Mouse (Mus musculus) C2C12 (cell line): ENCODE results near the gene Nol12. TPM values are rescaled to one million over a fixed set of nuclear protein-coding genes. Genes with fewer than 3 reads are reported as not detected.

ENCODE experiments used
- H3K27me3 ChIP-seq: one replicate; pipeline ENCODE4 v1.6.1; 2011; ENCODE audit not compliant: control insufficient read depth, insufficient read depth, insufficient read length
- H3K36me3 ChIP-seq: one replicate; pipeline ENCODE4 v1.6.1; 2011; ENCODE audit not compliant: control insufficient read depth, insufficient read depth
- H3K4me3 ChIP-seq: one replicate; pipeline ENCODE4 v1.5.1; 2011; ENCODE audit warnings: mild to moderate bottlenecking, control low read depth; ENCODE audit not compliant: poor library complexity, insufficient read depth, severe bottlenecking
- H3K79me2 ChIP-seq: one replicate; pipeline ENCODE4 v1.6.1; 2011; ENCODE audit not compliant: control insufficient read depth, insufficient read depth
- H3K79me3 ChIP-seq: one replicate; pipeline ENCODE4 v1.6.1; 2011; ENCODE audit warnings: low read depth, control low read depth
- H3ac ChIP-seq: one replicate; pipeline ENCODE3; 2011; ENCODE audit warnings: low read depth; ENCODE audit not compliant: control insufficient read depth, insufficient read length
- CEBPB ChIP-seq: IDR thresholded peaks from one replicate; pipeline ENCODE4 v1.6.1; 2011; ENCODE audit warnings: low read depth, mild to moderate bottlenecking, control low read depth, moderate library complexity
- CTCF ChIP-seq: IDR thresholded peaks from one replicate; pipeline ENCODE4 v1.5.1; 2011; ENCODE audit not compliant: control insufficient read depth, insufficient read depth, insufficient read length
- FOSL1 ChIP-seq: IDR thresholded peaks from one replicate; pipeline ENCODE4 v1.8.0; 2011; ENCODE audit warnings: mild to moderate bottlenecking, low read length; ENCODE audit not compliant: poor library complexity, insufficient read depth, severe bottlenecking
- MAX ChIP-seq: IDR thresholded peaks from one replicate; pipeline ENCODE4 v1.6.1; 2011; ENCODE audit warnings: mild to moderate bottlenecking, control low read depth
- MYOD1 ChIP-seq: IDR thresholded peaks from one replicate; pipeline ENCODE4 v1.6.1; 2011; ENCODE audit warnings: low read depth; ENCODE audit not compliant: control insufficient read depth, insufficient read length
- MYOG ChIP-seq: IDR thresholded peaks from one replicate; pipeline ENCODE4 v1.6.1; 2011; ENCODE audit not compliant: control insufficient read depth, insufficient read length; ENCODE audit errors: extremely low read depth
- USF1 ChIP-seq: IDR thresholded peaks from one replicate; pipeline ENCODE4 v1.6.1; 2011; ENCODE audit warnings: low read depth, mild to moderate bottlenecking, control low read depth, moderate library complexity
- polyA plus RNA-seq: library from polyadenylated mRNA; unstranded; fragments of >200 nt; fragmentation: generic; extraction: Trizol; gene quantifications from one replicate; pipeline ENCODE4 v1.2.1, GENCODE M21; 2012; ENCODE audit warnings: missing spikeins

Nol12 gene
- polyA plus RNA-seq, 1 experiment = 108 TPM

- peak overlapping the region; percentile 8 for H3ac ChIP-seq
- H3K27me3 ChIP-seq = peaks cover 7% of the 10 kb centered on the region
- no peaks in the 10 kb centered on the region for H3K79me2 ChIP-seq
- TF ChIP-seq CTCF (no peak), CEBPB (no peak), FOSL1 (no peak), MYOD1 (no peak), MAX (peak; percentile 86)
- no peaks in the 10 kb centered on the region for H3K79me3 ChIP-seq
- no peaks in the 10 kb centered on the region for H3K36me3 ChIP-seq
- no peak overlapping the region for H3K4me3 ChIP-seq
Measured at GRCm38 (mm10) chr15:78960088-78960487, 25.4 kb downstream of the Nol12 start.

DNA sequence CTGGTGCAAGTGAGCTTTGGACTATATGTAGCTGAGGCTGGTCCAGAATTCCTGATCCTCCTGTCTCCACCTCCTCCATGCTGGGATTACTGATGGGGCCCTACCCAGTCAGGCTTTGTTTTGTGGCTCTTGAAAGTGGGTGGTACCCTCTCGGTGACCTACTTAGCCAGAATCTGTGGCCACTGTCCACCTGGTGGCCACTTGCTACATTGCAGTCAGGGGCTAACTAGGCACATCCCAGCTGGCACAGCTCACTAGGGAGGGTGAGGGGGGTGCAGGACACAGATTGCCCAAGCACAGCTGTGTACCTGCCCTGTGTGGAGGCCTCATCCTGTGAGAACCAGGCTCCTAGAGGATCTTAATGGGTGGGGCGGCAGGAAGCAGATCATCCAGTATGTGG is 28.2 kb downstream of the Nol12 start:
- H3ac ChIP-seq = no peak overlapping the region
- peak; percentile 89 for TF ChIP-seq CTCF
- no peak for TF ChIP-seq MYOD1
- no peaks in the 10 kb centered on the region for H3K36me3 ChIP-seq

GRCm38 (mm10) chr15:78971626-78972025 is 36.9 kb downstream of the Nol12 start:
- Histone ChIP-seq H3ac (no peak overlapping the region), H3K79me3 (no peaks in the 10 kb centered on the region), H3K36me3 (no peaks in the 10 kb centered on the region), H3K4me3 (no peak overlapping the region), H3K79me2 (no peaks in the 10 kb centered on the region), H3K27me3 (peaks cover 97% of the 10 kb centered on the region)
- TF ChIP-seq CTCF (no peak), MYOG (no peak), MYOD1 (no peak), FOSL1 (no peak), USF1 (no peak), MAX (no peak), CEBPB (no peak)

More for the DNA sequence above, 28.2 kb downstream of the Nol12 start:
- H3K27me3 ChIP-seq = peaks cover 31% of the 10 kb centered on the region
- no peaks in the 10 kb centered on the region for H3K79me2 ChIP-seq
- H3K4me3 ChIP-seq = no peak overlapping the region
- no peaks in the 10 kb centered on the region for H3K79me3 ChIP-seq

DNA sequence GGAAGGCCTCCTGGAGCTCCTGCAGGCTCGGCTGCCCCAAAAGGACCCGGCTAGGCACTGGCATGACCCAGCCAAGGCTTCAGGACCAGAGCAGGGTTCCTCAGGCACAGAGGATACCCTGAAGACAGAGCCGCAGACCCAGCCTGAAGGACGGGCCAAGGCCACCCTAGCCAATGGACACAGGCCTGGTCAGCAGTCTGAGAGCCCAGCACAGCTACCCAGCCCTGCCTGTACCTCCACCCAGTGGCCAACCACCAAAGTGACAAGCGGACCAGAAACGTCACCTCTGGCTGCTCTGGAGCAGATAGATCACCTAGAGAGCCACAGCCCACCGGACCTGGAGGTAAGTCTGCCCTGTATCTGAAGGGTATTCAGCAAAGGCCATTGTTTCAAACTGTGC is 39.2 kb downstream of the Nol12 start:
- Histone ChIP-seq H3K4me3 (no peak overlapping the region), H3K27me3 (peaks cover 88% of the 10 kb centered on the region), H3ac (no peak overlapping the region), H3K79me3 (no peaks in the 10 kb centered on the region), H3K36me3 (no peaks in the 10 kb centered on the region), H3K79me2 (no peaks in the 10 kb centered on the region)
- TF ChIP-seq CTCF (peak; percentile 59), CEBPB (no peak)

DNA sequence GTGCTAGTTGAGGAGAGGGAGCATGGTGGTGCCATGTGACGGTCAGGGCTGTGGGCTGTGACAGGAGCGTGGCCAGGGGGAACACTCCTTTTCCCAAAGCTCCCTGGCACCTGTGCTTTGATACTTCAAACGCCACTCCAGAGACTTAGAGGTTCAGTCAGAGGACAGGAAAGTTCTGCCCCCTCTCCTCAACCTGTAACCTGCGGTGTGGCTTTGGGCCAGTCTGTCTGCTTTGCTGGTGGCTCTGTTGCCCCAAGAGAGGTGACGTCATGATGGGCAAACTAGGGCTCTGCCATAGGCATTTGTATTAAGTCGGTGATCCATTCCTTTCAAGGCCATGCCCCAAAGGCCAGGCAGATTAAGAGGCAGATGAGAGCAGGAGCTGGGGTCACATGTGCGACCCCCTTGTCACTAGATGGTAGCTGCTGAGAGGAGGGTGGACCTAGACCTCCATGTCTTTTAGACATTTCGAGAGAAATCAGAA is 43.0 kb downstream of the Nol12 start:
- no peaks in the 10 kb centered on the region for H3K79me3 ChIP-seq
- no peaks in the 10 kb centered on the region for H3K79me2 ChIP-seq
- no peaks in the 10 kb centered on the region for H3K36me3 ChIP-seq
- TF ChIP-seq CEBPB = no peak
- no peak for TF ChIP-seq MYOD1
- no peak for TF ChIP-seq USF1
- no peak for TF ChIP-seq MYOG
- TF ChIP-seq MAX = no peak
- no peak for TF ChIP-seq FOSL1
- TF ChIP-seq CTCF = no peak
- H3K4me3 ChIP-seq = no peak overlapping the region
- H3ac ChIP-seq = no peak overlapping the region
- H3K27me3 ChIP-seq = peaks cover 59% of the 10 kb centered on the region

GRCm38 (mm10) chr15:78978875-78979274 is 44.1 kb downstream of the Nol12 start:
- Histone ChIP-seq H3K79me3 (no peaks in the 10 kb centered on the region), H3K36me3 (no peaks in the 10 kb centered on the region), H3K27me3 (peaks cover 48% of the 10 kb centered on the region), H3ac (no peak overlapping the region), H3K79me2 (peaks cover 7% of the 10 kb centered on the region), H3K4me3 (no peak overlapping the region)
- TF ChIP-seq MYOD1 (no peak), CEBPB (peak; percentile 69)
